Mouse (Mus musculus) E14TG2a.4 (cell line): Measurements from ENCODE around the gene Tas2r136.

ENCODE experiments used
- CTCF ChIP-seq: conservative IDR thresholded peaks from 2 replicates; pipeline ENCODE4 v1.5.1; 2014; ENCODE audit warnings: low read length
- NANOG ChIP-seq: IDR thresholded peaks from 2 replicates; pipeline ENCODE4 v1.6.1; 2014; ENCODE audit warnings: borderline replicate concordance, low read length, mixed read lengths

DNA sequence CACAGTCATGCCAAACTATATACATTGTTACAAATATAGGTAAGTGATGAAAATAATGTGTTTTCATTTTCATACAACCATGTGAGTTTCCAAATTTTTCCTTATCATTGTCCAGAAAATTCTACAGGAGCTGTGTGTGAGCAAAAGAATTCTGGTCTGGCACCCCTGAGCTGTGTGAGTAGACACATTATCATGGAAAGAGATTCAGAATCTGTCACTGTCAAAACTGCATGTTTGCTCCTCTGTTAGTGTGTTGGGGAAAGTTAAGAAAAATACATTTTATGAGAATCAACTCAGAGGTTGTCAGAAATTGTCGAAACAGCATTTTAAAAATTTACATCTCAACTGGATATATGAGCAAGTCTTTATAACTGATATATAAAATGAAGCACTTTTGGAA is 24.6 kb upstream of the Tas2r136 start, which contains the start of gene Tas2r117:
- TF ChIP-seq CTCF: no peak
- no peak for TF ChIP-seq NANOG
